Mouse (Mus musculus) c-Kit-positive CD71-negative TER-119-negative erythroid progenitor cells, embryonic 14.5 days (primary cell): ENCODE measurements around the gene Cacnb3.

Experiments
- DNase-seq: peaks from one replicate; pipeline ENCODE4 v3.0.0-alpha.2; 2013; ENCODE audit warnings: low read depth

The Cacnb3 gene

GRCm38 (mm10) chr15:98675634-98676250 lies 45.1 kb downstream of the Cacnb3 start:
- DNase-seq: no peak

- no peak for DNase-seq
These were observed 45.8 kb downstream of the Cacnb3 start for GRCm38 (mm10) chr15:98676471-98676870.

- peak; percentile 67 for DNase-seq
These were observed 46.5 kb downstream of the Cacnb3 start, which contains the start of gene Rnd1 for GRCm38 (mm10) chr15:98676940-98677728. Gene Rnd1 (minus strand): TSS chr15:98677461.

GRCm38 (mm10) chr15:98677977-98678376 lies 47.3 kb downstream of the Cacnb3 start:
- DNase-seq: no peak

- DNase-seq: no peak
These were observed 50.0 kb downstream of the Cacnb3 start for GRCm38 (mm10) chr15:98680660-98681059.

- no peak for DNase-seq
These were observed 51.0 kb downstream of the Cacnb3 start for GRCm38 (mm10) chr15:98681633-98682032.

- DNase-seq: no peak
These were observed 52.5 kb downstream of the Cacnb3 start for GRCm38 (mm10) chr15:98683177-98683576.

- DNase-seq: no peak
These were observed 53.1 kb downstream of the Cacnb3 start for GRCm38 (mm10) chr15:98683746-98684145.

GRCm38 (mm10) chr15:98685926-98686325 lies 55.3 kb downstream of the Cacnb3 start:
- no peak for DNase-seq

GRCm38 (mm10) chr15:98689682-98690081 lies 59.0 kb downstream of the Cacnb3 start:
- no peak for DNase-seq

- DNase-seq: no peak
These were observed 61.0 kb downstream of the Cacnb3 start for GRCm38 (mm10) chr15:98691486-98692147.

- no peak for DNase-seq
These were observed 61.6 kb downstream of the Cacnb3 start for GRCm38 (mm10) chr15:98692171-98692715.
